Mouse (Mus musculus): Measurements from ENCODE around the gene Gm10134. TPM values are rescaled to one million over a fixed set of nuclear protein-coding genes. Genes with fewer than 3 reads are reported as not detected.

Gene Gm10134
- total and polyA plus RNA-seq, 3 experiments: not detected

GRCm38 (mm10) chr2:28512798-28513401 lies 7.0 kb downstream of the Gm10134 start, which contains the start of gene Ralgds:
Gene Ralgds (plus strand): TSS chr2:28513125.
- peaks cover 0 to 5% of the 10 kb centered on the region in 2 experiments for H3K36me3 ChIP-seq (replicated peaks in 1 of 2; ENCODE audit: control insufficient read depth in 1 of 2, insufficient read depth in 1 of 2, low read length in 1 of 2)
- H3K27ac ChIP-seq (ENCODE audit: insufficient read depth, low read depth): no peak within 1 kb of the TSS
- peak within 1 kb of the TSS; percentile 73 for H3K9ac ChIP-seq (ENCODE audit: insufficient read depth, low read depth)
- no peak for TF ChIP-seq ZNF384 (IDR thresholded peaks at IDR 0.05; ENCODE audit: low read depth, low read length)
- TF ChIP-seq NELFE (IDR thresholded peaks at IDR 0.05; ENCODE audit: low read depth, low read length): no peak
- TF ChIP-seq ELF1 (IDR thresholded peaks at IDR 0.05; ENCODE audit: low read depth, low read length): 0 out of 2 replicates have a peak, but pooled peaks have one; percentile 7
- TF ChIP-seq MAZ (IDR thresholded peaks at IDR 0.05; ENCODE audit: low read depth, low read length): no peak
- TF ChIP-seq MXI1 (IDR thresholded peaks at IDR 0.05; ENCODE audit: low read depth, low read length): no peak; the same call in 1 of the 2 replicates
- TF ChIP-seq IRF4 (IDR thresholded peaks at IDR 0.05; ENCODE audit: low read depth, low read length): no peak
- TF ChIP-seq MYC (IDR thresholded peaks at IDR 0.05; ENCODE audit: low read depth, low read length): no peak
- TF ChIP-seq RAD21 (IDR thresholded peaks at IDR 0.05; ENCODE audit: low read depth, low read length): no peak
- TF ChIP-seq SIN3A (IDR thresholded peaks at IDR 0.05; ENCODE audit: low read length): no peak
- TF ChIP-seq JUN (IDR thresholded peaks at IDR 0.05; ENCODE audit: insufficient read depth, low read depth, low read length): no peak
- TF ChIP-seq MEF2A (IDR thresholded peaks at IDR 0.05; ENCODE audit: borderline replicate concordance, low read depth, low read length): no peak
- TF ChIP-seq CTCF (conservative IDR thresholded peaks at IDR 0.05 in 1 of 2, IDR thresholded peaks at IDR 0.05 in 1 of 2; ENCODE audit: low read depth in 2 of 2, low read length in 2 of 2): peak in 1 of 2 experiments; percentile 33; a peak in 2 of 4 replicates
- TF ChIP-seq PAX5 (IDR thresholded peaks at IDR 0.05; ENCODE audit: low read length): no peak
- TF ChIP-seq MAX (IDR thresholded peaks at IDR 0.05; ENCODE audit: low read length): peak; percentile 44; the same call in 1 of the 2 replicates
- no peak for TF ChIP-seq RCOR1 (conservative IDR thresholded peaks at IDR 0.05; ENCODE audit: low read depth, low read length)
- TF ChIP-seq UBTF (IDR thresholded peaks at IDR 0.05; ENCODE audit: low read depth, low read length): no peak
- no peak for TF ChIP-seq TBP (conservative IDR thresholded peaks at IDR 0.05; ENCODE audit: low read depth, low read length)
- TF ChIP-seq KAT2A (IDR thresholded peaks at IDR 0.05; ENCODE audit: insufficient replicate concordance, low read length): no peak
- peak; percentile 7; the same call in 1 of the 2 replicates for TF ChIP-seq SMC3 (IDR thresholded peaks at IDR 0.05; ENCODE audit: low read depth, low read length)
- TF ChIP-seq EP300 (IDR thresholded peaks at IDR 0.05; ENCODE audit: low read length): no peak
- no peak for TF ChIP-seq ZMIZ1 (IDR thresholded peaks at IDR 0.05; ENCODE audit: low read depth, low read length)
- peak; percentile 67 for TF ChIP-seq BHLHE40 (IDR thresholded peaks at IDR 0.05; ENCODE audit: low read depth, low read length)
- no peak for TF ChIP-seq HCFC1 (IDR thresholded peaks at IDR 0.05; ENCODE audit: low read depth, low read length)
- TF ChIP-seq ETS1 (conservative IDR thresholded peaks at IDR 0.05; ENCODE audit: low read depth, low read length): no peak
- no peak for TF ChIP-seq E2F4 (IDR thresholded peaks at IDR 0.05; ENCODE audit: insufficient replicate concordance, low read depth, low read length)
- no peak for TF ChIP-seq CHD2 (IDR thresholded peaks at IDR 0.05; ENCODE audit: low read length)
- TF ChIP-seq USF1 (IDR thresholded peaks at IDR 0.05; ENCODE audit: low read depth, low read length): peak; percentile 70
- no peak for TF ChIP-seq ZKSCAN1 (IDR thresholded peaks at IDR 0.05; ENCODE audit: borderline replicate concordance, low read depth, low read length)
- no peak for TF ChIP-seq JUND (conservative IDR thresholded peaks at IDR 0.05; ENCODE audit: low read depth, low read length)
- TF ChIP-seq CHD1 (IDR thresholded peaks at IDR 0.05; ENCODE audit: low read depth, low read length): no peak
- TF ChIP-seq POLR2A (IDR thresholded peaks at IDR 0.05; ENCODE audit: low read depth, low read length): peak; percentile 39; the same call in 1 of the 2 replicates
- TF ChIP-seq ZC3H11A (IDR thresholded peaks at IDR 0.05; ENCODE audit: low read depth, low read length): no peak
- no peak for TF ChIP-seq GABPA (IDR thresholded peaks at IDR 0.05; ENCODE audit: insufficient replicate concordance, low read depth, low read length)
- no peak for TF ChIP-seq MAFK (IDR thresholded peaks at IDR 0.05; ENCODE audit: insufficient replicate concordance, low read length)
- 0 out of 2 replicates have a peak, but pooled peaks have one; percentile 33 for TF ChIP-seq TCF12 (IDR thresholded peaks at IDR 0.05; ENCODE audit: low read depth, low read length)
- TF ChIP-seq NRF1 (IDR thresholded peaks at IDR 0.05; ENCODE audit: low read depth, low read length): peak; percentile 74
- TF ChIP-seq USF2 (conservative IDR thresholded peaks at IDR 0.05; ENCODE audit: low read depth, low read length): no peak
- TF ChIP-seq POLR2AphosphoS2 (IDR thresholded peaks at IDR 0.05; ENCODE audit: low read depth, low read length): no peak
- H3K4me1 ChIP-seq (ENCODE audit: control insufficient read depth in 1 of 2, insufficient read depth in 2 of 2): peaks cover 16 to 32% of the 10 kb centered on the region in 2 experiments
- dilution Hi-C loops (cut with MboI; ENCODE audit: extremely low pct_ligation_motif_present, extremely low pct_unique_long_range_greater_than_20kb, low sequenced_read_pairs): no loop called here
- no peaks in the 10 kb centered on the region for H3K79me2 ChIP-seq (replicated peaks; ENCODE audit: control insufficient read depth, extremely low read depth, insufficient read depth, poor library complexity, severe bottlenecking)
- no peaks in the 10 kb centered on the region for H3K9me3 ChIP-seq (replicated peaks; ENCODE audit: low read length)
- H3K4me2 ChIP-seq (ENCODE audit: insufficient read depth, low read depth, poor library complexity, severe bottlenecking): peak within 1 kb of the TSS; percentile 95
- in situ Hi-C loops (cut with MboI; ENCODE audit: low pct_ligation_motif_present, low pct_unique_long_range_greater_than_20kb, low sequenced_read_pairs): loop anchor here (5.0 kb wide), 1 partner anchor 34 kb away; no protein-coding TSS in a partner anchor
- H3K27me3 ChIP-seq (replicated peaks): peaks cover 53% of the 10 kb centered on the region
- H3K4me3 ChIP-seq (replicated peaks in 1 of 3; ENCODE audit: low read depth in 2 of 3, low read length in 2 of 3, poor library complexity in 1 of 3): peak within 1 kb of the TSS; percentile 58 to 75 (median 61)
- DNase-seq (ENCODE audit: extremely low read depth): no peak
